Mouse (Mus musculus) liver, embryonic 12.5 days (tissue): Measurements from ENCODE around the gene Pdap1. TPM values are rescaled to one million over a fixed set of nuclear protein-coding genes. Genes with fewer than 3 reads are reported as not detected.

Source experiments
- ATAC-seq: fragments of 200-750 bp; cut with Nextera tagmentation; 2 replicates; pipeline ENCODE4 v1.8.0; 2017; ENCODE audit warnings: moderate number of reproducible peaks, mild to moderate bottlenecking, moderate library complexity
- H3K27ac ChIP-seq: fragments of 300-500 bp; sonication (generic); 2 replicates; pipeline ENCODE4 v1.5.1; 2016; ENCODE audit warnings: mild to moderate bottlenecking
- H3K27me3 ChIP-seq: fragments of 300-500 bp; sonication (generic); replicated peaks from 2 replicates; pipeline ENCODE4 v1.6.1; 2016; ENCODE audit warnings: mild to moderate bottlenecking, moderate library complexity
- H3K36me3 ChIP-seq: fragments of 300-500 bp; sonication (generic); 2 replicates; pipeline ENCODE4 v1.6.1; 2016; ENCODE audit warnings: mild to moderate bottlenecking, moderate library complexity
- H3K4me1 ChIP-seq: fragments of 300-500 bp; sonication (generic); 2 replicates; pipeline ENCODE4 v1.6.1; 2016
- H3K4me2 ChIP-seq: fragments of 300-500 bp; sonication (generic); 2 replicates; pipeline ENCODE4 v1.6.1; 2016; ENCODE audit warnings: mild to moderate bottlenecking, moderate library complexity
- H3K4me3 ChIP-seq: fragments of 300-500 bp; sonication (generic); 2 replicates; pipeline ENCODE4 v1.5.1; 2016; ENCODE audit warnings: mild to moderate bottlenecking, moderate library complexity
- H3K9ac ChIP-seq: fragments of 300-500 bp; sonication (generic); 2 replicates; pipeline ENCODE4 v1.6.1; 2016; ENCODE audit warnings: mild to moderate bottlenecking, moderate library complexity
- H3K9me3 ChIP-seq: fragments of 300-500 bp; sonication (generic); replicated peaks from 2 replicates; pipeline ENCODE4 v1.6.1; 2016; ENCODE audit warnings: mild to moderate bottlenecking, moderate library complexity
- WGBS: fragments of 180-500 bp; shearing (Covaris S2); methylation state at CpG from one replicate; pipeline ENCODE4 v1.1.7; 2016; ENCODE audit not compliant: insufficient replicate concordance; 5-methylcytosine and 5-hydroxymethylcytosine counted together
- polyA plus RNA-seq: library from polyadenylated mRNA; unstranded; fragments of >200 nt; fragmentation: Nextera tagmentation; extraction: Ambion mirVana; gene quantifications from 2 replicates; pipeline ENCODE4 v1.2.1, GENCODE M21; 2016

Gene Pdap1
- polyA plus RNA-seq, 1 experiment from 2014 or later: 78.0 TPM

DNA sequence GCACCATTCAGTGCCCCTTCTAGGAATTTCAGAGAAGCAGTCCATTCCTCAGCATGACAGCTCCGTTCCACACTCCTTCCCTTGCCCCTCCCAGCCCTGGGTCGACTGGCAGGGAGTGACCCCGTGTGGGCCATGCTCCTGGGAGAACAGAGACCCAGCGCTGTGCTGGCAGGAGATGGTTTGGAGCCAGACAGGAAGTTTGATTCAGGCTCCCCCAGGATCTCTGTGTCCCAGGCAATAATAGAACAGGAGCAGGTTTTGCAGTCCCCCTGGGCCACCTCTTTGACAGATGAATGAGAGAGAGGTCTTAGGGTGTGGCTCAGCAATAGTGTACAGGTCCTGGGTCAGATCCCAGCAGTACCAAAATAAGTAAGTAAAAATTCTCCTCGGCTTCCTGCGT, 22.0 kb downstream of the Pdap1 start:
- no peak for ATAC-seq
- H3K9me3 ChIP-seq: peaks cover 8% of the 10 kb centered on the region
- H3K9ac ChIP-seq: no peak overlapping the region
- H3K36me3 ChIP-seq: peaks cover 39% of the 10 kb centered on the region
- WGBS: 69% methylated on average over 6 of the region's 6 CpGs
- H3K27me3 ChIP-seq: no peaks in the 10 kb centered on the region
- no peak overlapping the region for H3K27ac ChIP-seq
- H3K4me1 ChIP-seq: peaks cover 50% of the 10 kb centered on the region
- H3K4me2 ChIP-seq: no peak overlapping the region
- H3K4me3 ChIP-seq: no peak overlapping the region

- peak overlapping the region; percentile 19; the same call in 1 of the 2 replicates for H3K4me3 ChIP-seq
- H3K27me3 ChIP-seq: no peaks in the 10 kb centered on the region
- peaks cover 30% of the 10 kb centered on the region for H3K36me3 ChIP-seq
- H3K4me1 ChIP-seq: peaks cover 50% of the 10 kb centered on the region
- 40% methylated on average over 10 of the region's 10 CpGs for WGBS
- no peak for ATAC-seq
- peak overlapping the region; percentile 34 for H3K4me2 ChIP-seq
- H3K9me3 ChIP-seq: peaks cover 8% of the 10 kb centered on the region
- peak overlapping the region; percentile 72; the same call in 1 of the 2 replicates for H3K27ac ChIP-seq
- H3K9ac ChIP-seq: no peak overlapping the region
These were observed 23.1 kb downstream of the Pdap1 start for GRCm38 (mm10) chr5:145116916-145117315.

- H3K9ac ChIP-seq: no peak overlapping the region
These were observed 23.7 kb downstream of the Pdap1 start for GRCm38 (mm10) chr5:145116316-145116715.

GRCm38 (mm10) chr5:145115736-145116135, 24.3 kb downstream of the Pdap1 start:
- ATAC-seq: no peak
- Histone ChIP-seq H3K27ac (peak overlapping the region; percentile 72), H3K9me3 (peaks cover 8% of the 10 kb centered on the region), H3K9ac (no peak overlapping the region), H3K4me1 (peaks cover 48% of the 10 kb centered on the region), H3K36me3 (peaks cover 27% of the 10 kb centered on the region), H3K27me3 (no peaks in the 10 kb centered on the region), H3K4me2 (peak overlapping the region; percentile 97), H3K4me3 (peak overlapping the region; percentile 72)
- 78% methylated on average over 5 of the region's 5 CpGs for WGBS

More at GRCm38 (mm10) chr5:145116316-145116715, 23.7 kb downstream of the Pdap1 start:
- peaks cover 8% of the 10 kb centered on the region for H3K9me3 ChIP-seq
- WGBS: 20% methylated on average over 4 of the region's 4 CpGs
- peaks cover 26% of the 10 kb centered on the region for H3K36me3 ChIP-seq
- H3K27me3 ChIP-seq: no peaks in the 10 kb centered on the region
- ATAC-seq: no peak
- H3K27ac ChIP-seq: peak overlapping the region; percentile 72
- peak overlapping the region; percentile 19; the same call in 1 of the 2 replicates for H3K4me3 ChIP-seq
- H3K4me1 ChIP-seq: peaks cover 50% of the 10 kb centered on the region
- peak overlapping the region; percentile 97 for H3K4me2 ChIP-seq

DNA sequence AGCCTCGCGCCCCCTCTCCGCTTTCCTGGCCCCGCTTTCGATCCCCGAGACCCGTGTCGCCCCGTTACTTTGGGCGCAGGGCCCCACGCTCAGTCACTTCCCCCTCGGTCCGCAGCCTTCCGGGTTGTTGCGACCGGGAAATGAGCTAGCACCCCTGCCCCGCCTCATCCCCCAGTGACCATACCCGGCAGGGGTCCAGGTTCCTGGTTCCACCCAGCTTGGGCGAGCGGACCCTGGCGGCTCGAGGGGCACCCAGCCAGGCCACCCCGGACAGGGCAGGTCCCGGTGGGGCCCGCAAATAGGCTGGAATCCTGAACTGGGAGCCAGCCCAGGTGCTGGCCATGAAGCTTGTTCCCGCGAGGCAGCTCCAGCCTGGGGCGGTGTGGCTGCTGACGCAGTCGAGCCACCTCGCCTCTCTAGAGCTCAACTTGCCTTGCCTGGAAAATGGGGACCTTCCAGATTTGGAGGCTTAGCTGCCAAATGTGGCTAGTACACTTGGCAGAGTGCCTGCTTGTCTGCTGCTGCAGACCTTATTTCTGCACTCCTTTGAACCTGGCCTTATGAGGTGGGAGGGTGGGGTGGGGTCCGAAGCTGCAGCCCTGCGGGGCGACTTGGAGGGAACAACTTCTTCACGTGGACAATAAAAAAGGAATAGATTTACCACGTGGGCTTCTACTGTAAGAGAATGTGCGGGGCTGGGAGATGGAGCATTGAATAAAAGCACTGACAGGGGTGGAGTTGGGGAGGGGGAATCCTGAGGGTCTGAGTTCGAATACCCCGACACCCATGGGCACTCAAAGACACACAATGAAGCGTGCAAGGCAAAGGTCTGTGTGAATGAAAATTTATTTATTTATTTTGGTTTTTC, 25.2 kb downstream of the Pdap1 start:
- peak overlapping the region; percentile 73 for H3K9ac ChIP-seq
- peak overlapping the region; percentile 97 for H3K4me2 ChIP-seq
- peaks cover 36% of the 10 kb centered on the region for H3K36me3 ChIP-seq
- H3K27me3 ChIP-seq: no peaks in the 10 kb centered on the region
- H3K27ac ChIP-seq: peak overlapping the region; percentile 50
- WGBS: 6% methylated on average over 32 of the region's 40 CpGs
- H3K9me3 ChIP-seq: peaks cover 8% of the 10 kb centered on the region
- H3K4me3 ChIP-seq: peak overlapping the region; percentile 72
- peaks cover 52% of the 10 kb centered on the region for H3K4me1 ChIP-seq
- peak; percentile 50 for ATAC-seq

DNA sequence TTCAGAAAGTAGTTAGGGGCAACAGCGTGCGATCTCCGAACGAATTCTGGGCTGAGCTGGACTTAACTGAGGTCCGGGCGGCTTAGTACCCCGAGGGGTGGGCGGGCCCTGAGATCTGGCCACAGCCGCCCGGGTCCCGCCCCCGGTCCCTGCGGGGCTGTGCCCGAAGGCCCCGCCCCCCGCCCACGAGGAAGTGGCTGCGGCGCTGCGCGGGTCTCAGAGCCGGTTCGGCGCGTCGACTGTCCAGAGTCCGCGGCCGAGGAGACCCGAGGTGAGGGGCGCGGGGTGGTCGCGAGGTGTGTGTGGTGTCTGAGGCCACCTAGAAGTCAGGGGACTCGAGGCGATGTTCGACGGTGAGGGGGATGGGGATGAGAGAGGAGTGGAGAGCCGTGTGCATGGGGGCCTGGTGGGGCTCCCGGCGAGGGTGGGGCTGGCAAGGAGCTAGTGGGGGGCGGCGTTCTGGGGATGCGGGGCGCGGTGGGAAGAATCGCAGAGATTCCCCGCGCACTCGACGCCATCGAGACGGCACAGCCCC, 25.9 kb downstream of the Pdap1 start, which contains the start of gene Arpc1b:
TSS of gene Arpc1b (plus strand) at position 145 of the 535 bp plus-strand sequence.
- peaks cover 60% of the 10 kb centered on the region for H3K4me1 ChIP-seq
- peak within 1 kb of the TSS; percentile 72 for H3K4me3 ChIP-seq
- peaks cover 2% of the 10 kb centered on the region for H3K9me3 ChIP-seq
- under 1% methylated on average over 41 of the region's 53 CpGs for WGBS
- H3K27ac ChIP-seq: peak within 1 kb of the TSS; percentile 50
- peak within 1 kb of the TSS; percentile 97 for H3K4me2 ChIP-seq
- H3K36me3 ChIP-seq: peaks cover 37% of the 10 kb centered on the region
- no peaks in the 10 kb centered on the region for H3K27me3 ChIP-seq
- peak within 1 kb of the TSS; percentile 73 for H3K9ac ChIP-seq
- ATAC-seq: peak; percentile 71

GRCm38 (mm10) chr5:145113416-145113815, 26.6 kb downstream of the Pdap1 start:
- no peak for ATAC-seq
- Histone ChIP-seq H3K4me2 (peak overlapping the region; percentile 97), H3K4me3 (peak overlapping the region; percentile 72), H3K9ac (no peak overlapping the region), H3K9me3 (no peaks in the 10 kb centered on the region), H3K36me3 (peaks cover 37% of the 10 kb centered on the region), H3K27ac (no peak overlapping the region), H3K27me3 (no peaks in the 10 kb centered on the region), H3K4me1 (peaks cover 63% of the 10 kb centered on the region)
- WGBS: 27% methylated on average over 2 of the region's 2 CpGs

DNA sequence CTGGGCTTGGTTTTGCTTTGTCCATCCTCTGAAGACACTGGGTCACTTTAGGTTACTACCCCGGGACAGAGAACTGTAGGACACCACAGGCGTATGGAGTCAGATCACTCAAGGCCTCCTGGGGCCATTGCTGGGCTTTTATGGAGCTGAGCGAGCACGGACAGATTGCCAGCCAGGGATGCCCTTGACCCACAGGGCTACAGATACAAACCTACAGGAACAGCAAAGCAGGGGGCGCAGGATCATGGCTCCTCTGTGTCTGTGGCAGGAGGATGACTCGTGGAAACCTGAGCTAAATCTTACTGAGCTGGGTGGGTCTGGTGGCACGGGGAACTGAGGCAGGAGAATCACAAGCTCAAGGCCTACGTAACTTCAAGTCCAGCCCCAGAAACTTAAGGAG, 27.5 kb downstream of the Pdap1 start:
- Histone ChIP-seq H3K4me3 (no peak overlapping the region), H3K36me3 (peaks cover 40% of the 10 kb centered on the region), H3K9me3 (no peaks in the 10 kb centered on the region), H3K4me2 (no peak overlapping the region), H3K27me3 (no peaks in the 10 kb centered on the region), H3K4me1 (peaks cover 58% of the 10 kb centered on the region), H3K27ac (no peak overlapping the region), H3K9ac (no peak overlapping the region)
- no peak for ATAC-seq
- WGBS: 74% methylated on average over 8 of the region's 8 CpGs

- 66% methylated on average over 6 of the region's 6 CpGs for WGBS
- ATAC-seq: no peak
- H3K27me3 ChIP-seq: no peaks in the 10 kb centered on the region
- no peaks in the 10 kb centered on the region for H3K9me3 ChIP-seq
- H3K4me1 ChIP-seq: peaks cover 40% of the 10 kb centered on the region
- H3K27ac ChIP-seq: no peak overlapping the region
- no peak overlapping the region for H3K9ac ChIP-seq
- no peak overlapping the region for H3K4me2 ChIP-seq
- H3K36me3 ChIP-seq: peaks cover 60% of the 10 kb centered on the region
- no peak overlapping the region for H3K4me3 ChIP-seq
These were observed 29.6 kb downstream of the Pdap1 start for GRCm38 (mm10) chr5:145110401-145110800.

GRCm38 (mm10) chr5:145105694-145106275, 34.3 kb downstream of the Pdap1 start:
- Histone ChIP-seq H3K27ac (no peak overlapping the region), H3K27me3 (no peaks in the 10 kb centered on the region), H3K4me2 (no peak overlapping the region), H3K4me3 (no peak overlapping the region), H3K4me1 (peaks cover 24% of the 10 kb centered on the region), H3K36me3 (peaks cover 99% of the 10 kb centered on the region), H3K9ac (no peak overlapping the region), H3K9me3 (no peaks in the 10 kb centered on the region)
- WGBS: 82% methylated on average over 9 of the region's 9 CpGs
- no peak for ATAC-seq

DNA sequence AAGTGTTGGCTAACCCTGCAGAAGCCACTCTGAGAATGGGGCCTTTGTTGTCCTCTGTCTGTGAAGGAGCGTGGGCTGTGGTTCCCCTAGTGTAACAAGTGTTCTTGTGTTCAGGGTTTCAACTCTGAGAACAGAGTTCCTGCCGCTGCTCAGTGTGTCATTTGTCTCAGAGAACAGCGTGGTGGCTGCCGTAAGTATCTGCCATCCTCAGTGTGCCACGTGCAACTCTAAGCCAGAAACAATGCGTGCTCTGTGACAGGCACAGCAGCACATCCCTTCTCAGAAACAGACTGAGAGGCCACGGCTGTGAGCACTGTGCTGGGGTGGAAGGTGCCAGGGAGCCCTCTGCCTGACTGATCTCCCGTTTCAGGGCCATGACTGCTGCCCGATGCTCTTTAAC, 35.7 kb downstream of the Pdap1 start:
- H3K27me3 ChIP-seq: no peaks in the 10 kb centered on the region
- H3K4me1 ChIP-seq: peaks cover 10% of the 10 kb centered on the region; the same call in 1 of the 2 replicates
- no peak overlapping the region for H3K4me2 ChIP-seq
- ATAC-seq: no peak
- WGBS: 93% methylated on average over 9 of the region's 9 CpGs
- no peak overlapping the region for H3K9ac ChIP-seq
- no peaks in the 10 kb centered on the region for H3K9me3 ChIP-seq
- H3K27ac ChIP-seq: no peak overlapping the region
- peaks cover 99% of the 10 kb centered on the region for H3K36me3 ChIP-seq
- no peak overlapping the region for H3K4me3 ChIP-seq

- WGBS: 48% methylated on average over 4 of the region's 4 CpGs
- peaks cover 100% of the 10 kb centered on the region for H3K36me3 ChIP-seq
- H3K4me2 ChIP-seq: no peak overlapping the region
- no peak overlapping the region for H3K9ac ChIP-seq
- H3K27me3 ChIP-seq: no peaks in the 10 kb centered on the region
- peaks cover 4% of the 10 kb centered on the region; the same call in 1 of the 2 replicates for H3K4me1 ChIP-seq
- H3K4me3 ChIP-seq: no peak overlapping the region
- no peaks in the 10 kb centered on the region for H3K9me3 ChIP-seq
- H3K27ac ChIP-seq: 0 out of 2 replicates have a peak overlapping the region, but pooled peaks have one; percentile 10
- peak; percentile 57; the same call in 1 of the 2 replicates for ATAC-seq
These were observed 37.3 kb downstream of the Pdap1 start for GRCm38 (mm10) chr5:145102706-145103105.
